Mouse (Mus musculus) cerebellum, adult 8-10 months (tissue): ENCODE results near the gene Rcsd1.

Experiments used
- DNase-seq: peaks from one replicate; pipeline ENCODE4 v3.0.0; 2022

Rcsd1 gene

GRCm38 (mm10) chr1:165709629-165710256, at the start of gene Rcsd1:
TSS of gene Rcsd1 (minus strand) at chr1:165709757.
- no peak for DNase-seq

GRCm38 (mm10) chr1:165755194-165755593, 45.6 kb upstream of the Rcsd1 start:
- DNase-seq: no peak

DNA sequence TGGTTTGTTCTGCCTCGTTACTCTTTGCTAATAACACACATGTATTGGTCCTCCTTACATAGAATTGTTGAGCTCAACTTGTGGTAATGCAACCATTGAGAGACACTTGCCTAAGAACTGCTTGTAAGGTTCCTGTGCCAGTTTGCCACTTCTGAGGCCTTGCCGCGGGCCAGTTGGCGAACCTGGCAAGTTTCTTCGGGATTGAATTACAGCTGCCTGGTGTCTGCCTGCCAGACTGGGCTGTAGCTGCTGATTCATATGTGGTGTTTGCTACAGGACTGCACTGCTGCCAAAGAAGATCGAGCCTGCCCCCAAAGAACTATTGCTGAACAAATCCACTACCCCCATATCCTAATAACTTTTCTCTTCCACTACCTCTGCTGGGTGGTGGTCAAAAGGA, 44.6 kb upstream of the Rcsd1 start:
- no peak for DNase-seq

DNA sequence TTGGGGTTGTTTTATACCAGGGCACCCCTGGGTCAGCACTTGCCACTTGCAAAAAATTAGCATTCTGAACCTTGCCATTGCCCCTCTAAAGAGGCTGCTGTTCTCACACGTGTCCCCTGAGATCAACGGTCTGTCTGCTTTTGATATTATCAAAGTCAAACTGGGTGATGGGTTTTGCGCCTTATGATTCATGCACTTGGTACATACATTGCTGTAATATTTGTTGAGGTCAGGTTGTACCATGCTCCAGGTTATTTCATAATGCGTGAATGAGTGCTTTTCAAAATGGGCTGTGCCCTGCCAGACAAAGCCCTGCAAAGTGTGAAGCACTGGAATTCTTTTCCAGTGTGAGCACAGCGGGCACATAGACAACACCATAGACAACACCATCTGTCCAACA, 42.3 kb upstream of the Rcsd1 start:
- DNase-seq: no peak

DNA sequence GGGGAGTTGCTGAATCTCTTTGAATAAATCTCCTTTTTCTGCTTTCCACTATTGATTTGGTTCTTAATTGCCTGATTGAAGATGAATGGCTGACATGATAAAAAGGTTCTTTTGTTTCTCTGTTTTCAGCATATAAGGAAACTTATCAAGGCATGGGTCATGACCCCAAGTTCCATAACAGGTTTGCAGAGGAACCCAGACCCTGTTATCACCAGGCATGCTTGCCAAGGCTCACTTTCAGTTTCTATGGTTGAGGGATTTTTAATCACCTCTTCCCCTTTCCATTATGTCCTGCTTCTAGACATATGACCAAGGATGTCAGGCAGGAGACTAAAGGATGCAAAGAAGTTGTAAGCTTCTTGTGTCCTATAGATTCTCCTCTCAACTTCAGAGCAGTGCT, 41.6 kb upstream of the Rcsd1 start:
- no peak for DNase-seq

DNA sequence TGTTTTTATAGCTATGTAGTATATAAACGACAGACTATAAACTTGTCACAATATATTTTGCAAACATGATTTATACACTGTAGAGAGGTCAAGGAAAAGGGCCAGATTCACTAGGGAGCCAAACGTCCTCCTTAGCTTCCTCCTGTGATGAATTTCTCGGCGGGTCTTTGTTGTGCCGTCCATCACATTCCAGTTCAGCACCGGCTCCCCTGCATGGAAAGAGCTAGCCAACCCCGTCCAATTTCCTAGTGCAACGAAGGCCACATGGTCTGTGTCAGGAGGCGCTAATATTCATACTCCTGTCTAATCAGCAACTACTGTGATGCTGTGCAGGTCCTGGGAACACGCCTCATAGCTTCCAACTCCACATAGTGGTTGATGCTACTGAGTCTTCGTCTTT, 38.5 kb upstream of the Rcsd1 start:
- no peak for DNase-seq

GRCm38 (mm10) chr1:165741989-165742388, 32.4 kb upstream of the Rcsd1 start:
- no peak for DNase-seq

GRCm38 (mm10) chr1:165738985-165739384, 29.4 kb upstream of the Rcsd1 start:
- no peak for DNase-seq

DNA sequence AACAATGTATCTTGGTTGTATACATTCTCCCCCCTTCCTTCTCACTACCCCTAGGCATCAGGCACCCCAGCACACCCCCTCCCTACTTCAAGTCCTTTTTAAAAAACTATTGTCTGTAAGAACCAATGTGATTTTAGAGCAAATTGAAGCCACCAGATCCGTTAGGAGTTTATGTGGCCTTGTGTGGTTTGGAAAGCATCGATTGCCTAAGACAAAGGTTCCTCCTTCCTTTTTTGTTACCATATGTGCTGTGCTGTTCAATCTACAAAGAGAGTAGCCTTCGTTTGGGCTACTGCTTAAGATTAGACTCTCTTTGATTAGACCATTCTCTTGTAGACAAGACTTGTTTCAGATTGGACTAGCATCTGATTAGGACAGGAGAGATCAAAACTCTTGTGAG, 28.3 kb upstream of the Rcsd1 start:
- no peak for DNase-seq

- no peak for DNase-seq
Measured at GRCm38 (mm10) chr1:165737451-165737850, 27.9 kb upstream of the Rcsd1 start.

DNA sequence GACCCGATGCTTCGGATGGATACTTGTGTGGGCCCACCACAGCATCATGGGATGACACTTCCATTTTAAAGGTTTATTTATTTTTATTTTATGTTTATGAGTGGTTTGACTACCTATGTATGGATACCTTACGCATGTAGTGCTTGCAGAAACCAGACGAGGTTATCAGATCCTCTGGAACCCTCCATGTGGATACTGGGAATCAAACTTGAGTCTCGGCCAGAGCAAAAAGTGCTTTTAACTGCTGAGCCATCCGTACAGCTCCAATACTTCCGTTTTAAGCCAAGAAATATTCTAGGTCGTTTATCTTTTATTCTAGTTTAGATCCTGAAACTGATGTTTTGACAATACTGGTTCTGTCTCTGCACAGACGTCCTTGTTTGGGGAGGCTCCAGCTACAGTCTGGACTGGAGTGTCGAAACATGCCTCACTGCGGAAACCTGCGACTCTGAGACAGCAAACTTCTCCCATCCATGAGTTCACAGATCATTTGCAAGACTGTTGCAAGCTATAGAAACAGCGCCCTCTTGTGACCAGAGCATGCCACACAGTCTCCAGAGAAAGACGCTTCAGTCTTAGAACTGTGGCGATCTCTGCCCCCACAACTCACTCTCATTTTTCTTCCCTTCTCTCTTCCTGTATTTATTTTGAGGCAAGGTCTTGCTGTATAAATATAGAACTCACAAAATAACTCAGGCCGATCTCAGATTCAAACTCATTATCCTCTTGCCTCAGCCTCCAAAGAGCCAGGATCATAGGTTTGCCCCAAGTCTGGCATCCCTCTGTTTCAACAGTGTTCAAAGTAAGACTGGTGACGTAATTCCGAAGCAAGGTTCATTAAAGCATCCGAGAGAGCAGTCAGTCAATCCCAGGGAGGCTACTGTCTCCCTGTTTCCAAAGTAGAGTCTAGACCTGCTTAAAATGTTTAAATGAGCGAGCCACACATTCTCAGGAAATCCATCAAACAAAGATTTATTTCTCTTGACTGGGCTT, 26.6 kb upstream of the Rcsd1 start:
- DNase-seq: peak; percentile 80

- DNase-seq: no peak
Measured at GRCm38 (mm10) chr1:165734840-165735239, 25.3 kb upstream of the Rcsd1 start.

GRCm38 (mm10) chr1:165731553-165731952, 22.0 kb upstream of the Rcsd1 start:
- no peak for DNase-seq

DNA sequence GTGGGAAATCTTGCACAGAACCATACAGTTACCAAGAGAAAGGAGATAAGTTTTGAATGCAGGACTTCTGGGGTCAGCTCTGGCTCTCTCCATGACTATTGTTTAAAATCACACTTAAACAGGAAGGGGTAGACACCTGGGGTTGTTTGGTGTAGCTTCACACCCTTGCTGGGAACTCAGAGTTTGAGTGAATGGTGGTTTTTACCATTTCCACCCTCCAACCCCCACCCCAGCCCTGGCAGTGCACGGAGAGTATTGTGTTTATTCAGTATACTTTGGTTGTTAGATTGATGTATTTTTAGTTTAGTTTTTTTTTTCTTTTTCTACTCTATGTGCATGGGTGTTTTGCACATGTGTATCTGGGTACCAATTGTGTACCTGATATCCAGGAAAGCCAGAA, 20.6 kb upstream of the Rcsd1 start:
- no peak for DNase-seq

DNA sequence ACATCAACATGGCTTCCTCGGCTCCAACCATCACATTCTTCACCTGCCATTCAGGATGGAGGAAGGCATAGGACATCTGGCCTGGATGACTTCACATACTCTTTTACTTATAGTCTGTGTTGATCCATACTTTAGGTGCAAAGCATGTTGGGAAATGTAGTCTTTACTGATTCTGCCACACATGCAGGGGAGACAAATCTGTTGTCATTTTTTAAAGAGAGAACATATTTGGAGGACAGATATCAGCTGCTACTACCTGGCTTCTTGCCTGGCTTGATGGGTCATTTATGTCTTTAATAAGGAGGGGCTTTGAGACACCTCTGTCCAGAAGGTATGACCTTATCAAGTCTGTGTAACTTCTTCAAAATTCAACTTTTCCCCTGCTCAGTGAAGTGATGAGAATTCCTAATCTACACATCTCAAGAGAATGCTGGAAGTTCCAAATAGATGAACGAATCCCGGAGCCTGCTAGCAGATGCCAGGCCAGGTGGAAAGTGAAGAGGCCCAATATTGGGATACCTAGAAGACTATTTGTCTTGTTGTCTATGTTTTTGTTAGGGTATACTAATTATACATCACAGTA, 18.6 kb upstream of the Rcsd1 start:
- DNase-seq: no peak

DNA sequence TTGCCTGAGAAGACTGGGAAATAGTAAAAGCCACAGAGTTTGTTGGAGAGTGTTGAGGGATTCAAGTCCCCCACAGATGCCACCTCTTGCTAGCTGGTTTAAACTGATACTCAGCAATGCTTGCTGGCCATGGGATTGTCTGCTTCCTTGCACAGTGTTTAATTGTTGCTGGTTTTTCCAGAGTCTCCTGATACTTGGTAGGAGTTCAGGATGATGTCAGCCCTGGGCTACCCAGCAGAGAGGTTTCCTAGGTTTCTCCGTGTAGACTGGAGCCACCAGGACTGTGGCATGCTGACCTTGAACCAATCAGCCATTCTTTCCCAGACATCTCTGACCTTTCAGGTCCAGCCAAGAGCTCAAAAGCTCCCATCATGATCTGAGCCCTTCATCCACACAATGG, 17.4 kb upstream of the Rcsd1 start:
- no peak for DNase-seq

DNA sequence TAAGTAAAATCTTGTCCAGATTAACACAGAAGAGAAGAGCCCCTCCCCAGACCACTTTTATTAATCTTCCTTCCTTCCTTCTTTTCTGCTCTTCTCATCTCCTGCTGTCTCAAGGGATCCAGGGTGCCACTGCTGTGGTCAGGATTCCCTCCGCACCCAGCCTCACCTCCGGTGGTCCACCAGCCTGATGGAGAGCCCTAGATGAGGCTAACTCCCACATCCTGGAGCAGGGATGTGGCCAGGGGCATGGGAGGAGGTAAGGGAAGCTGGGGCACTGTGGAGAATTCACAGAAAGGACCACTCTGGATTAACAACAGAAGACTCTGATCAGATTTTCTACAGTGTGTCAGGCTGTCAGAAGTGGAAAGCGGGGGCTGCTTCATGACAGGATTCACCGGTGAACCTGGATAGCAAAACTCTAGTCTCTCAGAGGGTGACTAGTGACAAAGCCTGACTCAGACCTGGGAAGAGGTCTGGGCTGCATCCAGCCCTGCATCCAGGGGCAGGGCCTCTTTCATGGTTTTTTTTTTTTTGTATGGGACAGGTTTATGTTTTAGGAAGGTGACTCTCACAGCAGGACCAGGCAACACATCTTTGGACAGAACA, 15.6 kb upstream of the Rcsd1 start:
- DNase-seq: no peak

GRCm38 (mm10) chr1:165724219-165725033, 14.9 kb upstream of the Rcsd1 start:
- DNase-seq: no peak

DNA sequence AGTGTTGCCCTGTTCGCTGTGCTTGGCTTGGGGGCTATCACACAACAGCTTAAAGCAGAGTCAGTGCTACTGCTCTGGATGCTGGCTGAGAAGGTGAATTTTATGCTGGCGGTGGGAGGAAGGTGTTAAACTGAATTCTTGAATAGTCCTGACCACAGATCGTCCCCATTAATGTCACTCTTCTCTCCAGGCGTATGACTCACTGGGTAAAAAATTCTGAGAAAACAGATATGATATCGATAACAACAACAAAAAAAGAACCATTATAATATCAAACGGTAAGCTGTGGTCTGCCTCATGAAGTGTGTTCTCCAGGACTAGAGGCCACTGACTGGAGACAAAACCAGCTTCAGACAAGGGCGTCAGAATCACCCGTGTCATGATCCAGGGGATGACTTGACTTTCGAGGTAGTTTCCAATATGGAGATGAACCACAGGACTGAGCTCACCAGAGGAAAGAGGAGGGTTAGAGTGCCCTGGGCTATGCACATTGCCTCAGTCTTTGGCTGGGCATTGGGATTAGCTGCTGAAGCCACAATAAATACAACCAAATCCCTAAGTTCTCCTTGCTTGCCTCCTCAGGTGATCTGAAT, 13.1 kb upstream of the Rcsd1 start:
- no peak for DNase-seq

DNA sequence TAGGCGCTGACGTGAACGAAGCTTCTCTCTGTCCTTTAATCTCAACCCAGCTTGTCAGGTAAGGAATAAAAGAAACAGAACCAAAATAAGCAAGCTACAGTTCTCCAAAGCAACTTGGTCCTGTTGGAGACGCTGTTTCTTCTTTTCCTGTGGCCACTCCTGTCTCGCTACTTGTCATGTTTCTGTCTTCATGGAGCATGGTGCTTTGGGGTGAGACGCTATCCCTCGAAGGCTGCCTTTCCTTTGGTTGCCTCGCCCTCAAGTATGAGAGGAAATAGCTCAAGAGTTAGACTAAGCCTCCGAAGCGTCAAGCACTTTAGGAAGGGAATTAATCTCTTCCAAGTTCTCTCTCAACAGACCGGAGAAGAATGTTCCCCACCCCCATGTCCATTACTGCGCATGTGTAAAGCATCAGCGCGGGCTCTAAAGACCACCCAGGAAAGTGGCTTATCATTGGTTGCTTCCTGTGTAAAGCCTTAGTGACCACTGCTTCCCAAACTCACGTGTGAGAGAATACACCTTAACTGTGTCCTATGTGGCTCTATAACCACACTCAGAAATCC, 9.1 kb upstream of the Rcsd1 start:
- no peak for DNase-seq

GRCm38 (mm10) chr1:165717711-165718542, 8.4 kb upstream of the Rcsd1 start:
- no peak for DNase-seq
